Mouse (Mus musculus) pancreas, adult 10 weeks (tissue): ENCODE data around the gene Tmem184a. TPM values are rescaled to one million over a fixed set of nuclear protein-coding genes. Genes with fewer than 3 reads are reported as not detected.

ENCODE experiments used
- polyA plus RNA-seq: library from polyadenylated mRNA; stranded (reverse); fragments of 350-450 nt; fragmentation: Illumina TruSeq; extraction: RNeasy Lipid Tissue Mini Kit (QIAGEN cat#74804); gene quantifications from one replicate; pipeline ENCODE4 v1.2.3, GENCODE M21; 2015; ENCODE audit warnings: low read depth, low replicate concordance; ENCODE audit not compliant: insufficient read depth

The Tmem184a gene
- 14.9 TPM for polyA plus RNA-seq

GRCm38 (mm10) chr5:139819538-139820181 lies at the start of gene Tmem184a:
Gene Tmem184a, minus strand, starts transcription at chr5:139819917.

DNA sequence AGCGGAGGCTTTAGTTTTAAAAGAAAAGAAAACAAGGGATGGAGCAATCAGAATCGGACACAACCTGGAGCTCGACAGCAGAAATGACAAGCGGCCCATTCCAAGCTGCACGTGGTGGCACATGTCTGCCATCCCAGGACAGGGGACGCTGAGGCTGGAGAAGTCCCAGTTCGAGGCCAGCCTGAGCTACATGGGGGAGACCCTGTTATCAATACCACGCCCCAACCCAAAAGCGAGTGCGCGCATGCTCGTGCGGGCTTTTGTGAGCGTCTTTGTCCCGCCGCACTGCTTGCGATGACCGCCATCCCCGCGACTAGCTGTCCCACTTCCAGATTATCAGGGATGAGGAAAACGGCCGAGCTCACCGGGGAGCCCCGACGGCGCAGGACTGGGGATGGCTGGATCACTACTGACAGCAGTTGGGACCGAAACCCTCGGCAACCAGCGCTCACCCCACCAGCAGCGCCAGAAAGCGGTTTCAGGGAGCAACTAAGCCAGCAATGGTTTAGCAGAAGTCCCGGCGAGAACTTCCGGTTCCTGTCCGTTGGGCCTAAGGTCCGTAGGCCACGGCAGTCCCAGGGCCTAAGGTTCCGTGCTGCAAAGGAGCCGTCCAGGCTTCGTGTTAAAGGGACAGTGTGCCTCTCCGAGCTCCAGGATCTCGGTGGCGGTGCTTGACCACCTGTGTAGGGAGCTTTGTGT lies 6.8 kb upstream of the Tmem184a start, which contains the start of the genes Gm26938 and Psmg3:
Gene Gm26938, minus strand, starts transcription at position 51 of the 699 bp plus-strand sequence.
Gene Psmg3, minus strand, starts transcription at position 529 of the 699 bp plus-strand sequence.

GRCm38 (mm10) chr5:139791227-139792158 lies 28.2 kb downstream of the Tmem184a start, which contains the start of gene Mafk:
Gene Mafk, plus strand, starts transcription at chr5:139791513.

DNA sequence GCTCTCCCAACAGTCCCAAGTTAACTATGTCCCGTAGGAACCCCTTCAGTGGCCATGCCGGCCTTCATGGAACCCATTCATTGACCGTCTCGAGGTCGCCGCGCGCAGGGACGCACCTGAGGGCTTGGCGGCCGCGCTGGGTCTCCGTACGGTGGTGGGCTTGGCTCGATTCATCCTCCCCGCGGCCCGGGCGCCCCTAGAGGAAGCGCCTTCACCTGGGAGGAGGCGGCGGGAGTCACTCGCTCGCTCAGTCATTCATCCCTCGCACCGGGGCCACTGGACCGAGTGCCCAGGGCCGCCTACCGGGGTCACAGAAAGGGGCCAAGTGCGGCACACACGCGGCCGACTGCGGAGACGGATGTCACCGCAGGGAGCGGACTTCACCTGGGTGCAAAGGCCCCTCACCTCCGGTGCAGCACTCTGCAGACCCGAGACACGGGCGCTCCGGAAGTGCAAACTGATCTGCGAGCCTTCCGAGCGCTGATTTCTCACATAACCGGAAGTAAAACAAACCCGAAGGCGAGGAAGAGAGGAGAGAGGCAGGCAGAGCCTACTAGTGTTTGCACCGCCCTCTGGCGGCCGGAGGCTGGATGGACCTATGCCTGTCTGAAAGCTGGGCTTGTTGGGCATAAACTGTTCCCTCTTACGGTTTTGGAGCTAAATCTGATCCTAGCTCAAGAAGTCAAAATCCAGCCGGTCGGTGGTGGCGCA lies 44.3 kb downstream of the Tmem184a start, which contains the start of gene Ints1:
Gene Ints1, minus strand, starts transcription at position 459 of the 711 bp plus-strand sequence.

Other genes with a start within 250 kb of the Tmem184a start
- gene Micall2, start 83.6 kb downstream of the Tmem184a start, polyA plus RNA-seq = 0.96 TPM
- gene Ints1, start 44.2 kb downstream of the Tmem184a start, polyA plus RNA-seq = 12.3 TPM
- 7.3 TPM for gene Mafk, start 28.4 kb downstream of the Tmem184a start, polyA plus RNA-seq
- not detected for gene Gm26938, start 6.5 kb upstream of the Tmem184a start, polyA plus RNA-seq
- gene Psmg3, start 7.0 kb upstream of the Tmem184a start, polyA plus RNA-seq = 5.9 TPM
- not detected for gene Elfn1, start 88.0 kb upstream of the Tmem184a start, polyA plus RNA-seq